Mouse (Mus musculus) neural tube, embryonic 14.5 days (tissue): ENCODE measurements around the gene Tec. TPM values are rescaled to one million over a fixed set of nuclear protein-coding genes. Genes with fewer than 3 reads are reported as not detected.

ENCODE experiments used
- ATAC-seq: fragments of 200-750 bp; cut with Nextera tagmentation; 2 replicates; pipeline ENCODE4 v1.8.0; 2017; ENCODE audit warnings: low read depth, mild to moderate bottlenecking, moderate TSS enrichment, moderate library complexity
- H3K27ac ChIP-seq: fragments of 300-500 bp; sonication (generic); 2 replicates; pipeline ENCODE4 v1.5.1; 2014; ENCODE audit warnings: low read depth, mild to moderate bottlenecking, control low read depth, low read length, moderate library complexity, mixed read lengths
- H3K27me3 ChIP-seq: fragments of 300-500 bp; sonication (generic); 2 replicates; pipeline ENCODE4 v1.6.1; 2014; ENCODE audit warnings: low read length; ENCODE audit not compliant: control insufficient read depth, insufficient read depth
- H3K36me3 ChIP-seq: fragments of 300-500 bp; sonication (generic); 2 replicates; pipeline ENCODE4 v1.6.1; 2014; ENCODE audit warnings: low read length, mixed read lengths; ENCODE audit not compliant: control insufficient read depth, insufficient read depth
- H3K4me1 ChIP-seq: fragments of 300-500 bp; sonication (generic); 2 replicates; pipeline ENCODE4 v1.6.1; 2014; ENCODE audit warnings: low read length; ENCODE audit not compliant: control insufficient read depth, insufficient read depth
- H3K4me2 ChIP-seq: fragments of 300-500 bp; sonication (generic); 2 replicates; pipeline ENCODE4 v1.6.1; 2014; ENCODE audit warnings: mild to moderate bottlenecking, low read depth, low read length, control low read depth
- H3K4me3 ChIP-seq: fragments of 300-500 bp; sonication (generic); 2 replicates; pipeline ENCODE4 v1.5.1; 2014; ENCODE audit warnings: low read depth, low read length, control low read depth, mixed read lengths
- H3K9ac ChIP-seq: fragments of 300-500 bp; sonication (generic); replicated peaks from 2 replicates; pipeline ENCODE4 v1.6.1; 2014; ENCODE audit warnings: low read depth, mild to moderate bottlenecking, control low read depth, low read length, mixed read lengths
- H3K9me3 ChIP-seq: fragments of 300-500 bp; sonication (generic); 2 replicates; pipeline ENCODE4 v1.6.1; 2016; ENCODE audit warnings: low read length; ENCODE audit not compliant: control insufficient read depth
- whole genome bisulfite sequencing: fragments of 180-500 bp; shearing (Covaris S2); extraction: QIAGEN DNeasy Blood & Tissue Kit; methylation state at CpG from one replicate; pipeline ENCODE4 v1.1.7; 2014; 5-methylcytosine and 5-hydroxymethylcytosine counted together
- polyA plus RNA-seq: library from polyadenylated mRNA; unstranded; fragments of >200 nt; fragmentation: Nextera tagmentation; extraction: Ambion mirVana; gene quantifications from 2 replicates; pipeline ENCODE4 v1.2.1, GENCODE M21; 2014

Gene Tec
- polyA plus RNA-seq, 1 experiment from 2014 or later, result 5.8 TPM

GRCm38 (mm10) chr5:72812328-72812727 lies 56.0 kb downstream of the Tec start:
- WGBS, result 86% methylated on average over 3 of the region's 3 CpGs
- H3K36me3 ChIP-seq, result no peaks in the 10 kb centered on the region
- no peak overlapping the region for H3K9ac ChIP-seq
- H3K4me2 ChIP-seq, result no peak overlapping the region
- 0 out of 2 replicates have a peak, but pooled peaks cover 2% of the 10 kb centered on the region for H3K4me1 ChIP-seq
- no peak overlapping the region for H3K27ac ChIP-seq
- ATAC-seq, result no peak
- no peaks in the 10 kb centered on the region for H3K27me3 ChIP-seq
- no peak overlapping the region for H3K4me3 ChIP-seq
- no peaks in the 10 kb centered on the region; the same call in 1 of the 2 replicates for H3K9me3 ChIP-seq

GRCm38 (mm10) chr5:72811397-72811796 lies 56.9 kb downstream of the Tec start:
- 69% methylated on average over 3 of the region's 3 CpGs for WGBS
- no peak for ATAC-seq

GRCm38 (mm10) chr5:72810990-72811389 lies 57.3 kb downstream of the Tec start:
- H3K4me3 ChIP-seq, result no peak overlapping the region
- WGBS, result 81% methylated on average over 8 of the region's 8 CpGs
- H3K4me2 ChIP-seq, result no peak overlapping the region
- no peaks in the 10 kb centered on the region for H3K36me3 ChIP-seq
- no peak for ATAC-seq
- 0 out of 2 replicates have a peak, but pooled peaks cover 2% of the 10 kb centered on the region for H3K4me1 ChIP-seq
- H3K27ac ChIP-seq, result no peak overlapping the region
- no peaks in the 10 kb centered on the region; the same call in 1 of the 2 replicates for H3K9me3 ChIP-seq
- H3K9ac ChIP-seq, result no peak overlapping the region
- H3K27me3 ChIP-seq, result no peaks in the 10 kb centered on the region

More at GRCm38 (mm10) chr5:72811397-72811796, 56.9 kb downstream of the Tec start:
- Histone ChIP-seq H3K4me2 (no peak overlapping the region), H3K9ac (no peak overlapping the region), H3K4me1 (0 out of 2 replicates have a peak, but pooled peaks cover 2% of the 10 kb centered on the region), H3K27me3 (no peaks in the 10 kb centered on the region), H3K9me3 (no peaks in the 10 kb centered on the region; the same call in 1 of the 2 replicates), H3K27ac (no peak overlapping the region), H3K4me3 (no peak overlapping the region), H3K36me3 (no peaks in the 10 kb centered on the region)

GRCm38 (mm10) chr5:72809480-72809879 lies 58.8 kb downstream of the Tec start:
- Histone ChIP-seq H3K4me2 (no peak overlapping the region), H3K27ac (no peak overlapping the region), H3K4me1 (0 out of 2 replicates have a peak, but pooled peaks cover 2% of the 10 kb centered on the region), H3K36me3 (no peaks in the 10 kb centered on the region), H3K9me3 (no peaks in the 10 kb centered on the region; the same call in 1 of the 2 replicates), H3K4me3 (no peak overlapping the region), H3K9ac (no peak overlapping the region), H3K27me3 (no peaks in the 10 kb centered on the region)
- ATAC-seq, result peak; percentile 45; the same call in 1 of the 2 replicates
- WGBS, result 59% methylated on average over 2 of the region's 2 CpGs

GRCm38 (mm10) chr5:72808456-72809111 lies 59.7 kb downstream of the Tec start:
- WGBS, result 62% methylated on average over 14 of the region's 14 CpGs
- ATAC-seq, result no peak
- H3K4me1 ChIP-seq, result 0 out of 2 replicates have a peak, but pooled peaks cover 2% of the 10 kb centered on the region
- no peak overlapping the region for H3K4me2 ChIP-seq
- H3K9ac ChIP-seq, result no peak overlapping the region
- no peaks in the 10 kb centered on the region for H3K36me3 ChIP-seq
- H3K4me3 ChIP-seq, result no peak overlapping the region
- H3K27ac ChIP-seq, result 0 out of 2 replicates have a peak overlapping the region, but pooled peaks have one; percentile 10
- H3K9me3 ChIP-seq, result no peaks in the 10 kb centered on the region; the same call in 1 of the 2 replicates
- no peaks in the 10 kb centered on the region for H3K27me3 ChIP-seq

GRCm38 (mm10) chr5:72802851-72803250 lies 65.4 kb downstream of the Tec start:
- H3K4me2 ChIP-seq, result no peak overlapping the region
- H3K9ac ChIP-seq, result no peak overlapping the region
- no peaks in the 10 kb centered on the region for H3K4me1 ChIP-seq
- no peaks in the 10 kb centered on the region for H3K27me3 ChIP-seq
- H3K36me3 ChIP-seq, result no peaks in the 10 kb centered on the region
- H3K9me3 ChIP-seq, result no peaks in the 10 kb centered on the region
- no peak overlapping the region for H3K27ac ChIP-seq
- no peak overlapping the region for H3K4me3 ChIP-seq
- 82% methylated on average over 5 of the region's 5 CpGs for WGBS
- ATAC-seq, result no peak

- H3K27me3 ChIP-seq, result no peaks in the 10 kb centered on the region
- WGBS, result 69% methylated on average over 4 of the region's 4 CpGs
- no peaks in the 10 kb centered on the region for H3K4me1 ChIP-seq
- no peak overlapping the region for H3K4me3 ChIP-seq
- no peak overlapping the region for H3K27ac ChIP-seq
- no peak for ATAC-seq
- H3K9me3 ChIP-seq, result no peaks in the 10 kb centered on the region
- no peaks in the 10 kb centered on the region for H3K36me3 ChIP-seq
- H3K9ac ChIP-seq, result no peak overlapping the region
- H3K4me2 ChIP-seq, result no peak overlapping the region
Observed at GRCm38 (mm10) chr5:72798563-72798962, 69.7 kb downstream of the Tec start.

GRCm38 (mm10) chr5:72796186-72796613 lies 72.1 kb downstream of the Tec start:
- H3K9me3 ChIP-seq, result no peaks in the 10 kb centered on the region
- no peaks in the 10 kb centered on the region for H3K36me3 ChIP-seq
- WGBS, result 69% methylated on average over 14 of the region's 14 CpGs
- no peak for ATAC-seq
- H3K9ac ChIP-seq, result no peak overlapping the region
- no peaks in the 10 kb centered on the region for H3K4me1 ChIP-seq
- H3K27me3 ChIP-seq, result no peaks in the 10 kb centered on the region
- H3K4me3 ChIP-seq, result no peak overlapping the region
- H3K4me2 ChIP-seq, result no peak overlapping the region
- no peak overlapping the region for H3K27ac ChIP-seq

- H3K4me1 ChIP-seq, result no peaks in the 10 kb centered on the region
- no peak overlapping the region for H3K4me3 ChIP-seq
- no peaks in the 10 kb centered on the region for H3K36me3 ChIP-seq
- H3K9ac ChIP-seq, result no peak overlapping the region
- no peak overlapping the region for H3K4me2 ChIP-seq
- no peaks in the 10 kb centered on the region for H3K27me3 ChIP-seq
- no peak for ATAC-seq
- no peaks in the 10 kb centered on the region for H3K9me3 ChIP-seq
- no peak overlapping the region for H3K27ac ChIP-seq
- whole genome bisulfite sequencing, result 89% methylated on average over 3 of the region's 3 CpGs
Observed at GRCm38 (mm10) chr5:72793309-72793850, 74.9 kb downstream of the Tec start.
